Mouse (Mus musculus): ENCODE data around the gene 1700025G04Rik.

DNA sequence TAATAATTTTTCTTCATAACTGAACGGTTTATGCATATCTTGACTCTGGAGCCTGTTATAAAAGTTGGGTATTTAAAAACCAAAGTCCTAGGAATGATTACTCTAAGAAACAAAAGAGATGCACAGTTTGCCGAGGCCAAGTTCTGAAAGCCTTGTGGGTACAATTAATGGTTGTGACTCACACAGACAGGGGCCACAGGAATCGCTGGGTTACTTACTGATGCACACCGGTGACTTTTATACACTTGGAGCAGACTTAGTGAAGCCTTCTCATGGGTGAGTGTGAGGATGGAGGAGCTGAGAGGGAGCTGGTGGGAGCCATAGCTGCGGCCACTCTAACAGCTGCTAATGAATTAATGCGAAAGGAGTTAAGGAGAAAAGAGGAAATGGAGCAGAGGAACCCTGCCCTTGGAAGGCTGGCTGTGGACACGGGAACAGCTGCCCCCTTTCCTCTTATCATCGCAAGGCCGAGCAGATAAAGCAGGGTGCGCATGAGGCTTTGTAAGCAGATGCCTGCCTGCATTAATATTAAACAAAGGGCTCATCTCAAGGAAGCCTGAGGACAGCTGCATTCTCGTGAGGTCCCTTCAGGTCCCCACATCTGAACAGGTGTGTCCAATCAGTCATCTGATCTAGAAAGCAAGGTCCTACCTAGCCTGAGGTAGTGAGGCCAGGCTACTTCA is 146.8 kb downstream of the 1700025G04Rik start:
- TF ChIP-seq POLR2A (IDR thresholded peaks at IDR 0.05; ENCODE audit: extremely low read depth, insufficient read depth, low read length) (no peak), CTCF (IDR thresholded peaks at IDR 0.05; ENCODE audit: low read depth, low read length) (no peak)

Measured in liver, adult 2 months (tissue).